Mouse (Mus musculus) CD4-positive helper T cell, adult 2 months (primary cell): ENCODE measurements around the gene Ptpn3.

Source experiments
- DNase-seq: peaks from one replicate; pipeline ENCODE4 v3.0.0-alpha.2; 2012; ENCODE audit warnings: low read depth, missing footprints, low spot score

Gene Ptpn3

DNA sequence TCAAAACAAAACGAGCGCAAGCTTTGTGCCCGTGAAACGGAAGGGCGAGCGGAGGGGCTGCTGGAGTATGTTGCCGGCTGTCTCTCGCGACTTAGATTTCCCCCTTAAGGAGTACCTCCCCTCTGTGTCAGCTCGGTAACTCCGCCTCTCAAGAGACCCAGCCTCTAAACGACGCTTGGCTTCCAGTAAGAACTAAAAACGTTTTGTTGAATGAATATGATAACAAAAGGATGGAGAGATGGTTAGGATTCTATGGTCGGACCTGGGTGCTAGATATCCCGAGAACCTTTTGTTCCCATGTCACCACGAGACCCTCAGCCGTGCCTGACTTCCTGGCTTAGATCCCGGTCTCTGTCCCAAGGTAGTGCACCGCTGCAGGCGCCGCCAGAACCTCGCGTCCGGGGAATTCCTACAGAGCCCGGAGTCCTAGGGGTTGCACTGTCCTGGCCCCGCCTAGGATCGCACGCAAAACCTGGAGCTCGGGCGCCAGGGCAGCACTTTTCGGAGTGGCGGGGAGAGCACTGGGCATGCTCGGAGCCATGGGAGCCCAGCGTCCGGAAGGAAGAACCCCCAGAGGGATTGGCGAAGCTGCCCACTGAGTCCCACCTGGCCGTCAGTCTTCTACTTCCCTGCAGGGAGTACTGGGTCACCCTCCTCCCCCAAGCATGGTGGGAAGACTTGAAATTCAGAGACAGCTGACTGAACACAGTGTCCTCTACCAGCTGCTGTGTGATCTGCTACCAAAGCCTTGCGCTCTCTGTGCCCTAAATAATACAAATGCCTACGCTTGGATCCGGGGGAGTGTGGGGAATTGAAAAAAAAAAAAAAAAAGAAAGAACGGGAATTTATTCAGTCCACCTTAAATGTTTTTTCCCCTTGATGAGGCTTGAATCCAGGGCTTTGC, at the start of gene Ptpn3:
TSS of gene Ptpn3 (minus strand) at position 428 of the 904 bp plus-strand sequence.
- peak; percentile 58 for DNase-seq

DNA sequence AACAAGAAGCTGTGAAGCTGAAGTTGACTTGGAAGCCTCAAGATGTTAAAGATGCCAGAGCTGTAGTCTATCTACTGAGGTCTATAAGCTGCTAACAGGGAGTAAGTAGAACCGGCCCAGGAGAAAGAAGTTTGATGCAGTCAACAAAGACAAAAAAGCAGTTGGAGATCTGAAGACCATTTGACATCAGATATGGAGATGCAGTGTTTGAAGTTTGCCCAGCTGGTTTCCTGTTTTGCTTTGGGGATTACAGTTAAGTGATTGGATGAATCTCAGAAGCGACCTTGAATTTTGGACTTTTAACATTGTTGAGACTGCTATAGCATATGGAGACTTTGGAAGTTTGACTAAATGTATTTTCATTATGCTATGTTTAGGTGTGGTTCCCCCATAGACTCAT, 48.9 kb upstream of the Ptpn3 start:
- peak; percentile 54 for DNase-seq

DNA sequence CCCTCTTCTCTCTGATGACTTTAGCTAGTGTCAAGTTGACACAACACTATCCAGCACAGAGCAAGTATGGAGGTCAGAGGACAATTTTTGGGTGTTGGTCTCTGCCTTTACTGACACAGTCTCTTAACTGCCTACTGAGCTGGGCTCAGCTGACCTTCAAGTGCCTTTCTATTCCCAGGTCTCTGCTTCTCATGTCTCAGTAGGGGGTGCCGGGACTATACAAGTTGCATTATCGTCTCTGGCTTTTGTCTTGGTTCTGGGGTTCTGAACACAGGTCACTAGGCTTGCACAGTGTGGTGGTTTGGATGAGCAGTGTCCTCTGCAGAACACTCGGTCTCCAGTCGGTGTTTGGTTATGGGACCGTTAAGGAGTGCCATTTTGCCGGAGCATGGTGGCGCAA, 42.4 kb upstream of the Ptpn3 start:
- DNase-seq, result no peak

DNA sequence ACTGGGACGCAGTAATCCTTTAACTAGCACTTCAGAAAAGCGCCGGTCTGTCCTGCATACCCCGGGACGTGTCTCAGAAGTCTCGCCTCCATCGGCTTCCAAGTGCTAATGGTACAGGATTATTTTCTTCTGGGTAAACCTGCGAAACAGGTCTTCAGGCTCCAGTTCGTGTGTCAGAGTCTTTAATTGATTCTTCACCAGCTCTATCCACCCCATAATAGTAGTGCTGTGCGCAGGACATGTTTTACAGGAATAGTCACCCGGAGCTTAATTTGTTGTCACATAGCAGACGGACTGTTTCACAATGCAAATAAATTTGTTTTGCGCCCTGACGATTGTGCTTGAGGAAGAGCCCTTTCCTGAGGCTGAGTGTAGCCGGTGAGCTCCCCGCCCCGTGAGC, 37.3 kb upstream of the Ptpn3 start:
- DNase-seq, result no peak

GRCm38 (mm10) chr4:57338061-57338460, 36.4 kb upstream of the Ptpn3 start:
- DNase-seq, result no peak

- no peak for DNase-seq
These were observed 33.5 kb upstream of the Ptpn3 start for GRCm38 (mm10) chr4:57335000-57335666.

DNA sequence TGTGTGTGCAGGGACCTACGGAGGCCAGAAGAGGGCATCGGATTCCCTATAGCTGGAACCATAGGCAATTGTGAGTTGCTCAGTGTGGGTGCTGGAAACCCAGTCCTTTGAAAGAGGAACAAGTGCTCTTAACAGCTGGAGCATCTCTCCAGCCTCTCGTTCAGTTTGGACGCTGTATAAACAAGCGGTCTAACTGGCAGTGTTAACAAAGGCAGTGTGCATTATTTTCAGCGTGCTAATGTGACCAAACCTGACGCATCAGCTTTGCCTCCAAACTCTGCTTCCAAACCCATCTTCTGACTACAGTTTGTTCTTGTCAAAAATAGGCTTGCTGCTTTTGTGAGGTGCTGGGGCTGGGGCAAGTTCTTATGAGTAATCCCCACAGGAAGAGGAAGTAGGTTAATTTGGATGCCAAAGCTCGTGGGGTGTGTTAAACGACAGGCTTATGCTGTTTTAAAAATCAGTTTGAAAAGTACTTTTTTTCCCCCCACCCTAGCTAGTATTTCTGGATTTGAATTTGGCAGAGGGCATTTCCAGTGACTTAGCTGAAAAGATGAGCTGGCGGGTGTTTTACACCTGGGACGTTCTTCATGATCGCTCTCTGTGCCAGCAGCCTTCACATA, 32.4 kb upstream of the Ptpn3 start:
- no peak for DNase-seq

GRCm38 (mm10) chr4:57332511-57332910, 30.9 kb upstream of the Ptpn3 start:
- no peak for DNase-seq

- peak; percentile 32 for DNase-seq
These were observed 19.1 kb upstream of the Ptpn3 start for GRCm38 (mm10) chr4:57320606-57321327.

DNA sequence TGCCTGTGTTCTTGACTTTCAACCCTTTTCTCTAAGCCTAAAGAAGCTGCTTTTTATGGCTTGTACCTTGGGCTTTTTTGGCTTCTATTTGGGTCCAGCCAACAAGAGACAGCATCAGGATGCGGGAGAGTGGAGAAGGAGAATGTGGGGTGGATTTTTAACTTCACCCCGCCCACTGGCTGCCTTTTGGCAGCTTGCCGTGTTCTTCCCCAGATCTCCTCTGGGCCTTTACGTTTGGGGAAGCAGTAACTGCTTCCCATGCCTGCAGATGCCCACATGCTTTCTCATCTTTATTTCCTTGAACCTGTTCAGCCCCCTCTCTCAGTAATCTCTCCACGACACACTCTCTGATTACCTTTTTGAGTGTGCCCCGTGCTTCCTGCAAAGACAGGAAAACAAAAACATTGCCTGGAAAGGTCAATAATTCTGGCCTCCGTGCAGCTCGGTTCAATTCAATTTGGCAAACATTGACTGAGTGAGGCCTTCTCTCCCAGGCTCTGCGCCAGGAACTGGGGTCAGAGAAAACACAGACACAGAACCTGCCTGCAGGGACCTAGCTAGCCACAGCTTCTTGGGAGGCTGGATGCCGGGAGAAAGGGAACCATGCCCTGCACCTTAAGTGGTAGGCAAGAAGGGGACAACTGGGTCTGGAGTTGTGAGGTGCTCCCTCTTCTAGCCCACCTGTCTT, 17.0 kb upstream of the Ptpn3 start:
- no peak for DNase-seq

DNA sequence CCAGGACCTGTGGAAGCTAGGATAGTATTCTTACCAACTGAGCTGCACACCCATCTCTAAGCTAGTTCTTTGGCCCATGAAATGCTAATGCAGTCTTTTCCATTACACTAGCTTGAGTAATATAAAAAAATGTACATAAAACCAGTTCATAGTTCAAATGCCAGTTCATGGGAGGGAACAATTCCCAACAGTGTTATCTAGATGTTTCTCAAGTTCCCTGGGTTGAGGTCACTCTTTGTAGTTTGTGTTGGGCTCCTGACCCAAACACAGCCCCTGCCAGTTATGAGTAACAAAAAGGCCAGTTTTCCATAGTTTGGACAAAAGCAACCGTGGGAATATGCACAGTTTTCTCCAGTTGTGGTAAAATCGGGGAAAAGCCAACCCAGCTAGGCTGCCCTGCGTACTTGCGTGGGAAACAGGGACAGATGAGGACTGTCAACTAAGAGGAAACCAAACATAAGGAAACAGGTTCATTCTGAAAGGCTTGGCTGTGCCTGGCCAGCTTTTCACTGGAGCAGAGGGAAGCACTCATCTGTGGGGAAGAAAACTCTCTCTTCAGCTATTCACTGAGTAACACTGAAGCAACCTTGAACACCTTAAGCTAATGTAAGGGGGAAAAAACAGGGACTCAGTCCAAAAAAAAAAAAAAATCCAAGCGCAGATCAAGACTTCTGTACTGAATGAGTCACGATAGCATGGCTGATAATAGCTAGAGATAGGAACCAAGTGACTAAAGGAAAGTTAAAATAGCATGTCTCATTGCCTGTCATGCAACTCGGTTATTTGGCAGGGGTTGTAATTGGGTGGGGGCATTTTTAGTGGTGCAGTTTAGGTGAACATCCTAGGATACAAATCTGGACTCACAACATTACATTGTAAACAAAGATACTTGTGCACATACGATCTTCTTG, 10.9 kb upstream of the Ptpn3 start:
- DNase-seq, result no peak

DNA sequence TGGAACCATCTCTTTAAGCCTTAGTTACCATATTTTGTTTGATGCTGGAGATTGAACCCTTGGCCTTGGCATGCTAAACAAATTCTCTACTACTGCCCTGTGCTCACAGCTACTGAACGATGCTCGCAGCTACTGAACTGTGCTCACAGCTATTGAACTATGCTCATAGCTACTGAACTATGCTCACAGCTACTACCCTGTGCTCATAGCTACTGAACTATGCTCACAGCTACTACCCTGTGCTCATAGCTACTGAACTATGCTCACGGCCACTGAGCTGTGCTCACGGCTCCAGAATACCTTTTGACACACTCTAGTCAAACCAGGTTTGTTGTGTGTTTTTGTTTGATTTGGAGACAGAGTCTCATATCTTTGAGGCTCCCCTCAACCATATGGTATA, 10.1 kb upstream of the Ptpn3 start:
- no peak for DNase-seq

DNA sequence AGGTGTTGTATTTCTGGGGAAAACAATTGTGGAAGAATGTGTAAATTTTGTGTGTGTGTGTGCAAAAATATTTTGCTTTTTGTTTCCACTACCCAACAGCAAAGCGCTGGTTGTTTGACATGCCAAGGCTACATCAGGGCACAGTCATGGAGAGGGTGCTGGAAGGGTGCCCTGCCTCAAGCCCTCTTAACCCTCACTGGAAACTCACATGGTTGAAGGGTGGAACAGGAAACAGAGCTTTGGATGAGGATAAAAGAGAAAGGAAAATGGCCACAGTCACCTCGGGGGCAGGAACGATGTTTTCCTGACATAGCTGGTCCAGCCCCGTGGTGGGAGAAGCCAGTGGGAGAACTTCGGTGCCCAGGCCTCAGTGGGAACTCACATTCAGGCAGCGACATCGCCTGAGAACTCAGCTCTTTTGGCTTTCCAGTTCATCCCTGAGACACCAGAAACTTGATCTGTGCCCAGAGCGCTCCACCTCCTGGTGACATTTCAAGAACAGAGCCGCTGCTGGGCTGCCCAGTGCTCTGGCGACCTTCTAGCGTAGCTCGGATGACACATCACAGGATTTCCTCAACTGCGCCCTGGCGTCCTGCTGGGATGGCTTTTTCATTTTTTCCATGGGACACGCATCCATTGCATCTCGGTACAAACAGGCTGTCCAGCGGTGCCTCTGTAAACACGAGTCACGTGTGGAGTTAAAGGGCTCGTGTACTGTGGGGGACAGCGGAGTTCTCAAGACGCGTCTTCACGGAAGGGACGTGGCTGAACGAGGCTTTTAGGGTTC, 6.8 kb upstream of the Ptpn3 start:
- no peak for DNase-seq

DNA sequence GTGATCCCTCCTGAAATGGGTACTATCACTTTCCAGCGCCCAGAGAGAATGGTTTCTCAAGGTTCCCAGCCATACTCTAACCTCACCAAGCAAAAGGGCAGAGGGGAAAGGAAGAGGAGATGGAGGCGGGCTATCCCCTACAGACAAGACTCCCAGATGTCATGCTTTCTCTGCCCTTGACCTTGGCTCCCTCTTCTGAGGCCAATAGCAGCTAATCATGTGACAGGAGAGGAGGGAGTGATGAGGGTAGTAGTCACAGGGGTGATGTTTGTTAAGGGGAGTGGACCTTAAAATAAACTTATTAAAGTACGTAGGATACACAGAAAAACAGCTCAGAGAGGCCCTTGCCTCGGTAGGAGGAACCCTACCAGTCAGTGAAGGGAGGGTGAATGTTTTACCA, 6.1 kb upstream of the Ptpn3 start:
- DNase-seq, result no peak

GRCm38 (mm10) chr4:57306260-57306659, 4.6 kb upstream of the Ptpn3 start:
- peak; percentile 38 for DNase-seq

DNA sequence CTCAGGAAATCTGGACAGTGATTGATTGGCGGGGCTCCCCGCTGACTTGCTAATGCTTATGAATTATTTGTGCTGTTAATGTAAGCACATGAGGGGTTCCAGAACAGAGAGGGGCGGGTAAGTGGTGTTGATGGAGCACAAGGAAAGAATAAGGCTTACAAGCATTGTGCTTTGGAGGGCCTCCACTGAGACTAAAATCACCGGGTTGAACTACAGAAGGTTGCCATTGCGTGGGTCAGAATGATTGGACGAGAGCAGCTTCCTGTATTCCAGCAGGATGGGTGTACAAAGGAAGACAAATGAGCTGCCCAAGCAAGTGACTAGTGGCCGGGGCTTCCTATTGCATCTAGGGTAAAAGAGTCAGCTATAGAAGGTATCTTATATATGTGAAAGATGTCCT, 4.0 kb upstream of the Ptpn3 start:
- no peak for DNase-seq

DNA sequence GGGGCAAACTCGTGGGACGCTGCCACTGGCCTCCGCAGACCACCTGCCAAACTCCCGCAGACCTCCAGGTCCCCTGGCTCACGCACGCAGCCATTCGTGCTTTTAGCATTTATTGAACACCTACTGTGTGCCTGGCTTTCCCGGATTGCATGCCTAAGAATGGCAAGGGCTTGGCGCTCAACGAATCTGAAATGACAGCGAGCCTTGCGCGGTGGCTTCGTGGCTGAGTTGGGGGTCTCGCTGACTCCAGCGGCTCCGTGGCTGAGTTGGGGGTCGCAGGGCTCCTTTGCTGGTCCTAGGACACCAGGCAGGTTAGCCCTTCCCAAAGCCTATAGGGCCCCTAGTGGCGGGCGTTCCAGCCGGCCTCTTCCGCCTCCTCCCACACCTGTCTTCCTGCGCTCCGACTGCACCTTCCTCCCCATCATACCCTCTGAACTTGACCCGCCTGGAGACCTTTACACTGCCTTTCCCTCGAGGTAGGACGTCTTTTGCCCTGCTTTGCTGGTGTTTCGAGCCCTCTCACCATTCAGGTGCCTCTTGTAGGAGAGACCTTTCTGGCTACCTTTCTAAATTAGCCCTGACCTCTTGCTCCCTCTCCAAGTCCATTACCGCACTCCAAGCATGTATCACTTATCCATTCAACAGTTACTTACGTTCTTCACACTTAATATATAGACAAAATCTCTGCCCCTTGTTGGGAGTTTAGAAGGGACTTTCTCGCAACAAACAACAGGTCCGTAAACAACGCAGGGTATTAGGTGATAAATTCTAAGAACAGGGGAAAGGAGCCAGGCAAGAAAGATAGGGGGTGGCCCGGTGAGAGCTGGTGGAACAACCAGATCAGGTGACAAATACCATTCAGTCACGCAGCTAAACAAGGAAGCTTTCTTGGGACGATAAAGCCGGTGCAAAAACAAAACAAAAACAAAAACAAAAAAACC, 898 bp downstream of the Ptpn3 start:
- DNase-seq, result peak; percentile 58
